Mouse (Mus musculus) hindbrain, embryonic 14.5 days (tissue): ENCODE results near the gene Chek2. TPM values are rescaled to one million over a fixed set of nuclear protein-coding genes. Genes with fewer than 3 reads are reported as not detected.
"Not testable (repeated sequence)": the region's sequence is repeated elsewhere in the genome, so short reads cannot be mapped to it uniquely, and the experiment has no call there.

ENCODE experiments used
- ATAC-seq: fragments of 200-750 bp; cut with Nextera tagmentation; 2 replicates; pipeline ENCODE4 v1.8.0; 2017; ENCODE audit warnings: moderate number of reproducible peaks, mild to moderate bottlenecking, moderate TSS enrichment, moderate library complexity; ENCODE audit not compliant: low FRiP score
- DNase-seq: peaks from one replicate; pipeline ENCODE4 v3.0.0-alpha.2; 2015; ENCODE audit warnings: low spot score
- H3K27ac ChIP-seq: fragments of 300-500 bp; sonication (generic); 2 replicates; pipeline ENCODE4 v1.5.1; 2014; ENCODE audit warnings: mild to moderate bottlenecking, moderate library complexity
- H3K27me3 ChIP-seq: fragments of 300-500 bp; sonication (generic); 2 replicates; pipeline ENCODE4 v1.6.1; 2014; ENCODE audit warnings: mild to moderate bottlenecking, low read length, mixed read lengths; ENCODE audit not compliant: control insufficient read depth, insufficient read depth
- H3K36me3 ChIP-seq: fragments of 300-500 bp; sonication (generic); replicated peaks from 2 replicates; pipeline ENCODE4 v1.6.1; 2014; ENCODE audit not compliant: control insufficient read depth, insufficient read depth
- H3K4me1 ChIP-seq: fragments of 300-500 bp; sonication (generic); replicated peaks from 2 replicates; pipeline ENCODE4 v1.6.1; 2014; ENCODE audit warnings: antibody characterized with exemption, low read length, mixed read lengths; ENCODE audit not compliant: control insufficient read depth, insufficient read depth
- H3K4me2 ChIP-seq: fragments of 300-500 bp; sonication (generic); replicated peaks from 2 replicates; pipeline ENCODE4 v1.6.1; 2014; ENCODE audit warnings: mild to moderate bottlenecking, moderate library complexity
- H3K4me3 ChIP-seq: fragments of 300-500 bp; sonication (generic); replicated peaks from 2 replicates; pipeline ENCODE4 v1.5.1; 2014; ENCODE audit warnings: mild to moderate bottlenecking, low read length
- H3K9ac ChIP-seq: fragments of 300-500 bp; sonication (generic); 2 replicates; pipeline ENCODE4 v1.6.1; 2014
- H3K9me3 ChIP-seq: fragments of 300-500 bp; sonication (generic); 2 replicates; pipeline ENCODE4 v1.6.1; 2016; ENCODE audit warnings: low read length; ENCODE audit not compliant: control insufficient read depth
- WGBS: fragments of 180-500 bp; shearing (Covaris S2); extraction: QIAGEN DNeasy Blood & Tissue Kit; methylation state at CpG from one replicate; pipeline ENCODE4 v1.1.7; 2014; 5-methylcytosine and 5-hydroxymethylcytosine counted together
- polyA plus RNA-seq: library from polyadenylated mRNA; unstranded; fragments of >200 nt; fragmentation: Nextera tagmentation; extraction: Ambion mirVana; gene quantifications from 2 replicates; pipeline ENCODE4 v1.2.1, GENCODE M21; 2014

The Chek2 gene
- polyA plus RNA-seq, 1 experiment from 2014 or later, result 5.9 TPM

DNA sequence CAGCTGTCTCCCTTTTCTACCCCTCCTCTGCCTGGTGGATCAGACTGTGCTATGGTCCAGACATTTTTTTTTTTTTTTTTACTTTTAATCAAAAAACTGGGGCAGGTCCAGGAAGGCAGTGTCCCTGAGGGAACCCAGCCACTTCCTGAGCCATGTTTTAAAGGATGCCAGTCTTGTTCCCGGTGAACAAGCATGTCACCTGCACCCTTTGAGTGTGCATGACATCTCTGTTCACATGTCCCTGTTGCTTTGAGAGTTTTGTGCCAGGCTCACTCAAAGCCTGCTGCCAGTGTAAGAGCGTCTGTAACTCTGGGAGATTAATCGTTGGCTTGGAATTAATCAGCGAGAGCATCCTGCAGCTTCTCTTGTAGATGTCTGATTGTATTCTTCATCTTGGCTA is 28.7 kb downstream of the Chek2 start:
- Histone ChIP-seq H3K4me2 (no peak overlapping the region), H3K27ac (peak overlapping the region; percentile 40), H3K9me3 (no peaks in the 10 kb centered on the region), H3K4me3 (no peak overlapping the region), H3K9ac (no peak overlapping the region), H3K27me3 (no peaks in the 10 kb centered on the region), H3K4me1 (peaks cover 14% of the 10 kb centered on the region), H3K36me3 (no peaks in the 10 kb centered on the region)
- DNase-seq, result no peak
- 0 out of 2 replicates have a peak, but pooled peaks have one; percentile 14 for ATAC-seq
- WGBS, result 47% methylated on average over 4 of the region's 4 CpGs

DNA sequence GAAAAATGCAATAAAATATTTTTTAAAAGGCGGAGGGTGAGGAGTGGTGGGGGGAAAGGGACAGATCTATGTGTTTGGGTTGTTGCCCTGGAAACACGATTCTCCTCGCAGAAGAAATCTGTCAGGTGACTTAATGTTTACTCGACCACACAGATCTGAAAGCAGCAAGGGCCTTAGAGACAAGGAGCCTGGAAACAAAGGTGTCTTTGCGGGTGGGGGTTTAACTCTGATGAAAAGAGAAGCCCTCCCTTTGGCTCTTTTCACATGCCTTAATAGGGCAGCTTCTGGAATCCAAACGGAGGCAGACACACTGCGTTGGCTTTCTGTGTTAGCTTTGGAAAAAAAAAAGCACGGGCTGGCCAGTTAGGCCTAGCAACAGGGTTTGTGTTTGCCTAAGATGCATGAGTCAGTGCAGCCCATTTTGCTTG is 29.5 kb downstream of the Chek2 start:
- Histone ChIP-seq H3K9ac (no peak overlapping the region), H3K36me3 (no peaks in the 10 kb centered on the region), H3K4me3 (no peak overlapping the region), H3K27me3 (no peaks in the 10 kb centered on the region), H3K4me1 (peaks cover 17% of the 10 kb centered on the region), H3K27ac (peak overlapping the region; percentile 40; the same call in 1 of the 2 replicates), H3K4me2 (no peak overlapping the region), H3K9me3 (no peaks in the 10 kb centered on the region)
- DNase-seq (peak; percentile 41), ATAC-seq (no peak; the same call in 1 of the 2 replicates)
- 39% methylated on average over 8 of the region's 8 CpGs for WGBS

DNA sequence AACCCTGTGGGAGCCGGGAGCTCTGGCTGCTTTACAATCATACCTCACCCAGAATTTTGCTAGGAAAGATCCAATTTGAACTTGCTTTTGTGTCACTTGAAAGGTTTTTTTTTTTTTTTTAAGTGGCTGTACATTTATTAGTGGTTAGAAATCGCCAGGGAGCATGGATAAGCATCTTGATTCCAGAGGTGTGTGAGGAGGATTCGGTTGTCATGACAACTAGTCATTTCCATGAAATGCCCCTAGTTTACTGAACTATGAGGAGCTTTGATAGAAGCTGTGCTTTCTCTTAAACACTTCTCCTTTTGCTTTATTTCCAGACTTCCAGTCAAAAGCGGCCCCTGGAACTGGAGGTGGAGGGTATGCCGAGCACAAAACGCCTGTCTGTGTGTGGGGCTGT is 33.4 kb downstream of the Chek2 start:
- H3K4me3 ChIP-seq, result no peak overlapping the region
- H3K4me2 ChIP-seq, result 0 out of 2 replicates have a peak overlapping the region, but pooled peaks have one; percentile 9
- H3K9me3 ChIP-seq, result no peaks in the 10 kb centered on the region
- H3K27me3 ChIP-seq, result no peaks in the 10 kb centered on the region
- H3K36me3 ChIP-seq, result no peaks in the 10 kb centered on the region
- 0 out of 2 replicates have a peak, but pooled peaks have one; percentile 24 for ATAC-seq
- peak; percentile 50 for DNase-seq
- WGBS, result 52% methylated on average over 6 of the region's 6 CpGs
- H3K4me1 ChIP-seq, result peaks cover 17% of the 10 kb centered on the region
- no peak overlapping the region for H3K9ac ChIP-seq
- H3K27ac ChIP-seq, result peak overlapping the region; percentile 60

DNA sequence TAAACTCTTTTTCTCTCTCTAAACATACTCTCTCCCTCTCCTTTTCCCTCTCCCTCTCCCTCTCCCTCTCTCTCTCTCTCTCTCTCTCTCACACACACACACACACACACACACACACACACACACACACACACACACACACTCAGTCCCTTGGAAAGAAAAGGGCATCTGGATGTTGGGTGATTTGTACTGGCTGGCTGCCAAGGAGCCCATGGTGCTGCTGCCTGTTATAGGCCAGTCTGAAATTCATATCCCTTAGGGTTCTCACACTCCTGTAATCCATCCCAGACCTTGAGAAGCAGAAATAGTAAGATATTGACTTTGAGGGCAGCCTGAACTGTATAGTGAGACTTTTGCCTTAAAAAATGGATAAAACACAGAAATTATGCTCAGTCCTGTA is 34.9 kb downstream of the Chek2 start:
- H3K27me3 ChIP-seq, result no peaks in the 10 kb centered on the region
- H3K4me3 ChIP-seq, result no peak overlapping the region
- DNase-seq (peak; percentile 61), ATAC-seq (no peak)
- H3K36me3 ChIP-seq, result no peaks in the 10 kb centered on the region
- peaks cover 10% of the 10 kb centered on the region for H3K4me1 ChIP-seq
- no peaks in the 10 kb centered on the region for H3K9me3 ChIP-seq
- no peak overlapping the region for H3K9ac ChIP-seq
- H3K27ac ChIP-seq, result no peak overlapping the region
- H3K4me2 ChIP-seq, result no peak overlapping the region

DNA sequence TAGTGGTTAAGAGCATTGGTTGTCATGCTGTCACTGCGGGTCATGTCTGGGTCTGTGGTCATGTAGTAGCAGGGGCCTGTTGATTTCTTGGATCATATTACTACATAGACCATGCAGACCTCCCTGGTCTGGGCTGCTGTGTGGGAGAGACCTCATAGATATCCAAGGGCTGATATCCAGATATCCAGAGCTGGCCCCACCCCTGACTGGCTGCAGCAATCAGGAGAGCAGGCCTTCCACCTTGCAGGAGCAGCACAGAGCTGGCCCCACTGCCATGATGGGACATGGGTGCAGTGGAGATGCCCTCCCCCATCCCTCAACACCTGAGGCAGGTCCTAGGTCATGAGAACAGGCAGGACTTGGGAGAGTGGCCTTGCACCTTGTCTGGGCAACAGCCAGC is 35.5 kb downstream of the Chek2 start:
- ATAC-seq (no peak), DNase-seq (no peak)
- Histone ChIP-seq H3K4me1 (peaks cover 10% of the 10 kb centered on the region), H3K4me3 (no peak overlapping the region), H3K36me3 (no peaks in the 10 kb centered on the region), H3K27me3 (no peaks in the 10 kb centered on the region), H3K9me3 (no peaks in the 10 kb centered on the region), H3K9ac (no peak overlapping the region), H3K4me2 (no peak overlapping the region), H3K27ac (no peak overlapping the region)
- 78% methylated on average over 1 of the region's 1 CpGs for WGBS

DNA sequence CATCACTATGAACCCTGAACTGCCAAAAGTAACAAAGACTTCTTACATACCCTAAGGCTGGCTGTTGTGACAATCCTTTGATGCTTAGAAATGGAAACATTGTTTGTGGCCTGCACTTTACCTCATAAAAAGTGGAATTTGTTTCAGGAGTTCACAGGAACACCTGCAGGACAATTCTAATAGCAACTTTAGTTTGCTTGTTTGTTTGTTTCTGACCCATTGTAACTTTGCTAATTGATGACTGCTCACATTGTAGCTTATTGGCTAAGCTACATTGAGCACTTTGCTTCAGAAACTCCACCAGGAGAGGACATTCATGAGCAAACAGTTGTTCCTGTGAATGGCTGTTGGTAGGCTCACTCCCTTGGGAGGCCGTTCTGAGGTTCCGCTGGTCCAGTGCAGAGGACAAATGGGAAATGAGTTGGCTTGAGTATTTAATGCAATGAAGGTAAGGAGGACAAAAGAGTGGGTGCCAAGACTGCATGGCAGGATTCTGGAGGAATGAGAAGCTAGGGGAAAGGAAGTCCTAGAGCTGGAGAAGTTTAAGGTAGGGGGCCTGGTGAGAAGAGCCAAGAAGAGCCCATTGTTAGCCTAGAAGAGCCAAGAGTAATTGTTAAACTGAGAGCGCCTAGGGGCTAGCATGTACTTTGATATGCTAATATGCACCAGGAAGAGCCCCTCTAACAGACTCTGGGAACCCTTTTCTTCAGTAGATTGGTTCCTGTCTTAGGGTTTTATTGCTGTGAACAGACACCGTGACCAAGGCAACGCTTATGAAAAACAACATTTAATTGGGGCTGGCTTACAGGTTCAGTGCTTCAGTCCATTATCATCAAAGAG is 38.1 kb downstream of the Chek2 start:
- WGBS, result 66% methylated on average over 5 of the region's 5 CpGs
- H3K4me3 ChIP-seq, result no peak overlapping the region
- no peaks in the 10 kb centered on the region for H3K27me3 ChIP-seq
- no peak overlapping the region for H3K4me2 ChIP-seq
- ATAC-seq, result no peak
- H3K36me3 ChIP-seq, result no peaks in the 10 kb centered on the region
- DNase-seq, result no peak
- H3K4me1 ChIP-seq, result peaks cover 14% of the 10 kb centered on the region
- H3K9me3 ChIP-seq, result no peaks in the 10 kb centered on the region
- no peak overlapping the region for H3K9ac ChIP-seq
- no peak overlapping the region for H3K27ac ChIP-seq

DNA sequence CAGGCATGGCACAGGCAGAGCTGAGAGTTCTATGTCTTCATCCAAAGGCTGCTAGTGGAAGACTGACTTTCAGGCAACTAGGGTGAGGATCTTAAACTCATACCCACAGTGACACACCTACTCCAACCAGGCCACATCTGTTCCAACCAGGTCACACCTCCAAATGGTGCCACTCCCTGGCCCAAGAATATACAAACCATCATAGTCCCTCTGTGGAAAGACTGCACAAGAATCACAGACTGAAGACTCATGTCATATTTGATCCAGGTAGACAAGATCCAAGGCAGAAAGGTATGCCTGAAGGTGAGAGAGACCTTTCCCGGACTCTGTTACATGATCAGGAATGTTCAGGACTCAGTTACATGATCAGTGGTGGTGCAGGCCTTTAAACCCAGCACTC is 38.7 kb downstream of the Chek2 start:
- not testable (repeated sequence) for H3K4me1 ChIP-seq, H3K4me2 ChIP-seq, H3K27ac ChIP-seq, H3K9me3 ChIP-seq, H3K9ac ChIP-seq, ATAC-seq, H3K36me3 ChIP-seq, DNase-seq, H3K27me3 ChIP-seq, H3K4me3 ChIP-seq
- WGBS, result 94% methylated on average over 1 of the region's 1 CpGs

DNA sequence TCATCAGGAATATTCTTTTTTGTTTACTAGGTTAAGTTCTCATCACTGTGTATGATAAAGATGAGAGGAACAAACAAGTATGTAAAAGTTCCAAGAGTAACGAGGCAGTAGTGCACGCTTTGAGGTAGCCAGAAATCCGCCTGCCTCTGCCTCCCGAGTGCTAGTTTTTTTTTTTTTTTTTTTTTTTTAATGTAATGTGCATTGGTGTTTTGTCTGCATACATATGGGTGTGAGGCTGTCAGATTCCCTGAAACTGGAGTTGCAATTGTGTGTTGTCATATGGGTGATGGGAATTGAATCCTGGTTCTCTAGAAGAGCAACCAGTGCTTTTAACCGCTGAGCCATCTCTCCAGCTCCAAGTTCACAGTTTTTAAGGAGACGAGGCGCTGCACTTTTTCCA is 39.3 kb downstream of the Chek2 start:
- H3K27ac ChIP-seq, result peak overlapping the region; percentile 86
- ATAC-seq (0 out of 2 replicates have a peak, but pooled peaks have one; percentile 1), DNase-seq (peak; percentile 32)
- 67% methylated on average over 7 of the region's 7 CpGs for WGBS
- peak overlapping the region; percentile 87 for H3K4me3 ChIP-seq
- no peaks in the 10 kb centered on the region for H3K27me3 ChIP-seq
- H3K4me2 ChIP-seq, result peak overlapping the region; percentile 72
- H3K36me3 ChIP-seq, result no peaks in the 10 kb centered on the region
- H3K4me1 ChIP-seq, result peaks cover 6% of the 10 kb centered on the region; the same call in 1 of the 2 replicates
- peak overlapping the region; percentile 92 for H3K9ac ChIP-seq
- H3K9me3 ChIP-seq, result no peaks in the 10 kb centered on the region

DNA sequence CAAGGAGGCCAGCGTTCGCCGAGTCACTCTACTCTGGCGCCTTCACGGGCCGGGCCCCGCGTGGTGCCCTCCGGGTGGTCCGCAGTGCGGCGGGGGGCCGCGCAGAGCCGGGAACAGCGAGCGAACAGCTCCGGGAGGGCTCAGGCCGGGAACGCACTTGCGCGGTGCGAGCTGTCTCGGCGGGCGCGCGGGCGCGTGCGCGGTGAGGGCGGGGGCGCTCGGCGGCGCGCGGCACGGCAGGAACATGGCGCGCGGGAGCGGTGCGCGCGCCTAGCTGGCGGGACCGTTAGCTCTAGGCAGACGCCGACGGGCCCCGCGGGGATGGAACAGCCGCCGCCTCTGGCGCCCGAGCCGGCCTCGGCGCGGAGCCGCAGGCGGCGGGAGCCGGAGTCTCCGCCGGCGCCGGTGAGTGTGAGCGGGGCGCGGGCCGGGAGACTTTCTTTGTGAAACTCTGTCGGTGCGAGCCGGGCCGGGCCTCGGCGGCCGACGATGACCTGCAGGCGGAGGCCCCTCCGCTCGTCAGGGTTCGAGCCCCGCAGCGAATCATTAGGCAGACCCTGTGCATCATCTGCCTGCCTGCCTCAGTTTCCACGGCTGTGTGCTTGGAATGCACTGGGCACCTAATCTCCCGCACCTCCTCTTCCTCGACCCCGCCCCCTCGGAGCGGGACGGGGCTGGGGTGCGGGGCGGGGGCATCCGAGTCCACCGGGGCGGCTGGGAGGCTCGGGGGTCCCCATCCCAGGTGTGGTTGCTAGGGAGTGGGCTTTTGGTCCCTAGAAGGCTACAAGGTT is 40.0 kb downstream of the Chek2 start, which contains the start of gene Ttc28:
Gene Ttc28 (plus strand): TSS at position 220 of the 791 bp plus-strand sequence.
- Histone ChIP-seq H3K4me2 (peak within 1 kb of the TSS; percentile 72), H3K36me3 (peaks cover 4% of the 10 kb centered on the region; the same call in 1 of the 2 replicates), H3K27me3 (no peaks in the 10 kb centered on the region), H3K9me3 (no peaks in the 10 kb centered on the region), H3K4me1 (peaks cover 6% of the 10 kb centered on the region; the same call in 1 of the 2 replicates), H3K9ac (peak within 1 kb of the TSS; percentile 92), H3K27ac (peak within 1 kb of the TSS; percentile 86), H3K4me3 (peak within 1 kb of the TSS; percentile 87)
- DNase-seq (peak; percentile 92), ATAC-seq (peak; percentile 89)
- WGBS, result under 1% methylated on average over 94 of the region's 101 CpGs
